Mouse (Mus musculus) CH12.LX (cell line): ENCODE results near the gene Tubb1. TPM values are rescaled to one million over a fixed set of nuclear protein-coding genes. Genes with fewer than 3 reads are reported as not detected.

Experiments
- DNase-seq: peaks from one replicate; pipeline ENCODE4 v3.0.0-alpha.2; 2013; ENCODE audit errors: extremely low read depth
- H3K27ac ChIP-seq: 2 replicates; pipeline ENCODE4 v1.5.1; 2012; ENCODE audit warnings: low read depth, mild to moderate bottlenecking, control low read depth, moderate library complexity; ENCODE audit not compliant: insufficient read depth
- H3K27me3 ChIP-seq: replicated peaks from 2 replicates; pipeline ENCODE3; 2012; ENCODE audit warnings: inconsistent platforms
- H3K36me3 ChIP-seq, 2 experiments: replicated peaks in 1 of 2; 2 replicates each; pipeline versions ENCODE3 to v1.6.1; 2012; ENCODE audit warnings: inconsistent platforms in 1 of 2, low read length in 1 of 2, mild to moderate bottlenecking in 1 of 2, mixed read lengths in 1 of 2, moderate library complexity in 1 of 2; ENCODE audit not compliant: control insufficient read depth in 1 of 2, insufficient read depth in 1 of 2
- H3K4me1 ChIP-seq, 2 experiments: 2 replicates each; pipeline ENCODE4 v1.6.1; 2012; ENCODE audit warnings: inconsistent platforms in 1 of 2, moderate library complexity in 1 of 2; ENCODE audit not compliant: insufficient read depth in 2 of 2, control insufficient read depth in 1 of 2
- H3K4me2 ChIP-seq: 2 replicates; pipeline ENCODE4 v1.6.1; 2012; ENCODE audit warnings: low read depth, mild to moderate bottlenecking, control low read depth; ENCODE audit not compliant: poor library complexity, insufficient read depth, severe bottlenecking
- H3K4me3 ChIP-seq, 3 experiments: fragments of 150-350 bp in 1 of 3; sonication (generic) in 1 of 3; replicated peaks in 1 of 3; 2 replicates each; pipeline versions ENCODE3 to v1.5.1; 2011 to 2012; ENCODE audit warnings: low read depth in 2 of 3, low read length in 2 of 3, mild to moderate bottlenecking in 2 of 3, moderate library complexity in 2 of 3, control low read depth in 1 of 3, improper control_type of control experiment in 1 of 3, inconsistent platforms in 1 of 3, mixed read lengths in 1 of 3; ENCODE audit not compliant: poor library complexity in 1 of 3
- H3K79me2 ChIP-seq: replicated peaks from 2 replicates; pipeline ENCODE4 v1.6.1; 2012; ENCODE audit warnings: mild to moderate bottlenecking, moderate library complexity; ENCODE audit not compliant: control insufficient read depth, poor library complexity, insufficient read depth, severe bottlenecking; ENCODE audit errors: extremely low read depth
- H3K9ac ChIP-seq: 2 replicates; pipeline ENCODE4 v1.6.1; 2012; ENCODE audit warnings: low read depth, mild to moderate bottlenecking, control low read depth, moderate library complexity; ENCODE audit not compliant: insufficient read depth
- H3K9me3 ChIP-seq: replicated peaks from 2 replicates; pipeline ENCODE3; 2012; ENCODE audit warnings: low read length, inconsistent platforms, mixed read lengths
- CHD1 ChIP-seq: IDR thresholded peaks from 2 replicates; pipeline ENCODE4 v1.6.1; 2012; ENCODE audit warnings: low read depth, low read length, improper control_type of control experiment, inconsistent platforms
- CTCF ChIP-seq, 2 experiments: IDR thresholded peaks in 1 of 2; conservative IDR thresholded peaks in 1 of 2; 2 replicates each; pipeline ENCODE4 v1.5.1; 2011 to 2012; ENCODE audit warnings: low read depth in 2 of 2, low read length in 2 of 2, improper control_type of control experiment in 1 of 2, inconsistent platforms in 1 of 2, mild to moderate bottlenecking in 1 of 2, moderate library complexity in 1 of 2
- HCFC1 ChIP-seq: IDR thresholded peaks from 2 replicates; pipeline ENCODE4 v1.6.1; 2012; ENCODE audit warnings: low read depth, mild to moderate bottlenecking, inconsistent platforms, low read length, improper control_type of control experiment
- JUN ChIP-seq: IDR thresholded peaks from 2 replicates; pipeline ENCODE4 v1.6.1; 2011; ENCODE audit warnings: low read depth, mild to moderate bottlenecking, low read length, improper control_type of control experiment, moderate library complexity; ENCODE audit not compliant: insufficient read depth
- JUND ChIP-seq: conservative IDR thresholded peaks from 2 replicates; pipeline ENCODE4 v1.6.1; 2011; ENCODE audit warnings: low read depth, low read length, improper control_type of control experiment
- MEF2A ChIP-seq: IDR thresholded peaks from 2 replicates; pipeline ENCODE4 v1.6.1; 2014; ENCODE audit warnings: low read depth, mild to moderate bottlenecking, inconsistent platforms, low read length, improper control_type of control experiment, borderline replicate concordance
- MYC ChIP-seq: IDR thresholded peaks from 2 replicates; pipeline ENCODE4 v1.6.1; 2011; ENCODE audit warnings: low read depth, mild to moderate bottlenecking, improper control_type of control experiment, low read length
- NRF1 ChIP-seq: IDR thresholded peaks from 2 replicates; pipeline ENCODE4 v1.6.1; 2014; ENCODE audit warnings: low read depth, mild to moderate bottlenecking, inconsistent platforms, low read length, improper control_type of control experiment, moderate library complexity
- PAX5 ChIP-seq: IDR thresholded peaks from 2 replicates; pipeline ENCODE4 v1.6.1; 2012; ENCODE audit warnings: low read length, inconsistent platforms, mixed read lengths
- POLR2A ChIP-seq: IDR thresholded peaks from 2 replicates; pipeline ENCODE4 v1.6.1; 2011; ENCODE audit warnings: low read depth, mild to moderate bottlenecking, improper control_type of control experiment, low read length
- SMC3 ChIP-seq: IDR thresholded peaks from 2 replicates; pipeline ENCODE4 v1.6.1; 2011; ENCODE audit warnings: low read depth, low read length, improper control_type of control experiment
- TCF12 ChIP-seq: IDR thresholded peaks from 2 replicates; pipeline ENCODE4 v1.6.1; 2014; ENCODE audit warnings: low read depth, mild to moderate bottlenecking, inconsistent platforms, low read length, improper control_type of control experiment
- UBTF ChIP-seq: IDR thresholded peaks from 2 replicates; pipeline ENCODE4 v1.6.1; 2012; ENCODE audit warnings: low read depth, mild to moderate bottlenecking, inconsistent platforms, low read length, improper control_type of control experiment, moderate library complexity
- USF1 ChIP-seq: IDR thresholded peaks from 2 replicates; pipeline ENCODE4 v1.6.1; 2014; ENCODE audit warnings: low read depth, mild to moderate bottlenecking, inconsistent platforms, low read length, improper control_type of control experiment
- ZC3H11A ChIP-seq: IDR thresholded peaks from 2 replicates; pipeline ENCODE4 v1.6.1; 2012; ENCODE audit warnings: low read depth, mild to moderate bottlenecking, inconsistent platforms, low read length, improper control_type of control experiment
- ZKSCAN1 ChIP-seq: IDR thresholded peaks from 2 replicates; pipeline ENCODE4 v1.6.1; 2012; ENCODE audit warnings: low read depth, inconsistent platforms, low read length, improper control_type of control experiment, borderline replicate concordance
- ZMIZ1 ChIP-seq: IDR thresholded peaks from 2 replicates; pipeline ENCODE4 v1.6.1; 2012; ENCODE audit warnings: low read depth, mild to moderate bottlenecking, inconsistent platforms, low read length, improper control_type of control experiment
- ZNF384 ChIP-seq: IDR thresholded peaks from 2 replicates; pipeline ENCODE4 v1.6.1; 2012; ENCODE audit warnings: low read depth, low read length, improper control_type of control experiment, inconsistent platforms
- dilution Hi-C: fragments of 300-500 bp; cut with MboI; formaldehyde crosslinking; loops from 2 replicates; pipeline ENCODE4 v1.14.3; 2020; ENCODE audit warnings: low sequenced_read_pairs; ENCODE audit not compliant: extremely low pct_unique_long_range_greater_than_20kb, extremely low pct_ligation_motif_present
- in situ Hi-C: fragments of 300-500 bp; cut with MboI; formaldehyde crosslinking; loops from 3 replicates; pipeline ENCODE4 v1.14.3; 2019; ENCODE audit warnings: low sequenced_read_pairs, low pct_ligation_motif_present, low pct_unique_long_range_greater_than_20kb, mixed read lengths
- polyA plus RNA-seq: library from polyadenylated mRNA; unstranded; fragments of >175 nt; gene quantifications from 2 replicates; pipeline ENCODE4 v1.2.1, GENCODE M21; 2012; ENCODE audit warnings: low read depth; ENCODE audit not compliant: insufficient read length
- total RNA-seq, 2 experiments: library from RNA; depleted of rRNA; stranded (reverse); fragments of 300-350 nt in 1 of 2; fragments of >200 nt in 1 of 2; gene quantifications; 2 replicates each; pipeline ENCODE4 v1.2.3; 2012 to 2014

Gene Tubb1
- total and polyA plus RNA-seq, 3 experiments = not detected

DNA sequence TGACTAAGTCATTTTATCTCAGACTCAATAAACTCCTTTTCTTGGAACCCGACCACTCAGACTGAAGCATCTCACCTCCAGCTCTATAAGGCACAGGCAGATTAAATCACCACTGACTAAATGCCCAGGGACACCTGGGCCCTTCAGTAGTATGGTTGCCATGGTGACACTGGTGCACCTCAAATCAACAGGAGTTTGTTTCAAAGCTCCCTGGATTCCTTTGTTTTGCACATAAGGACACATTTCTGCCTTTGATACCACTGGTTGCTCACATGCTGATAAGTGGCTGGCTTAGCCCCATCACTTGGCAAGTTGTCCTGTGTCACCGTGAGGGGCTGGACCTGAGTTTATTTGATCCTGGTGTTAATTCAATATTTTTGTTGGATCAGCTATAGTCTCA lies 8.9 kb downstream of the Tubb1 start:
- DNase-seq = no peak
- Histone ChIP-seq H3K4me2 (no peak overlapping the region), H3K27me3 (no peaks in the 10 kb centered on the region), H3K9me3 (no peaks in the 10 kb centered on the region), H3K4me1 (peaks cover 0 to 11% of the 10 kb centered on the region in 2 experiments; a peak in 2 of 4 replicates), H3K36me3 (peaks cover 23 to 33% of the 10 kb centered on the region in 2 experiments), H3K9ac (no peak overlapping the region), H3K79me2 (peaks cover 17% of the 10 kb centered on the region), H3K4me3 (no peak overlapping the region), H3K27ac (no peak overlapping the region)
- in situ Hi-C loops (loop anchor here (10.0 kb wide), 1 partner anchor 145 kb away; no protein-coding TSS in a partner anchor), dilution Hi-C loops (no loop called here)
- no peak for TF ChIP-seq ZMIZ1
- no peak for TF ChIP-seq USF1
- TF ChIP-seq SMC3 = no peak
- no peak for TF ChIP-seq HCFC1
- TF ChIP-seq JUND = no peak
- TF ChIP-seq ZNF384 = no peak
- TF ChIP-seq CHD1 = no peak
- TF ChIP-seq UBTF = no peak
- no peak for TF ChIP-seq MYC
- TF ChIP-seq TCF12 = no peak
- TF ChIP-seq NRF1 = no peak
- TF ChIP-seq MEF2A = no peak
- no peak for TF ChIP-seq PAX5
- TF ChIP-seq POLR2A = no peak
- no peak for TF ChIP-seq JUN
- no peak for TF ChIP-seq CTCF (conservative IDR thresholded peaks at IDR 0.05 in 1 of 2, IDR thresholded peaks at IDR 0.05 in 1 of 2; ENCODE audit: low read depth in 2 of 2, low read length in 2 of 2)
- no peak for TF ChIP-seq ZC3H11A

GRCm38 (mm10) chr2:174463370-174463769 lies 12.9 kb downstream of the Tubb1 start:
- no peak overlapping the region for H3K27ac ChIP-seq
- peak overlapping the region; percentile 81 for H3K9ac ChIP-seq
- no peaks in the 10 kb centered on the region for H3K9me3 ChIP-seq
- peaks cover 0 to 14% of the 10 kb centered on the region in 2 experiments; a peak in 2 of 4 replicates for H3K4me1 ChIP-seq
- dilution Hi-C loops = no loop called here
- in situ Hi-C loops = no loop called here
- TF ChIP-seq ZKSCAN1 (no peak), MYC (0 out of 2 replicates have a peak, but pooled peaks have one; percentile 3), NRF1 (peak; percentile 40; the same call in 1 of the 2 replicates)
- TF ChIP-seq, all 38 proteins: peak for 2
- no peak for DNase-seq
- no peaks in the 10 kb centered on the region for H3K27me3 ChIP-seq
- H3K4me2 ChIP-seq = peak overlapping the region; percentile 39
- peaks cover 17% of the 10 kb centered on the region for H3K79me2 ChIP-seq
- H3K4me3 ChIP-seq = peak overlapping the region; percentile 82 to 98 (median 94)
- peaks cover 47 to 71% of the 10 kb centered on the region in 2 experiments for H3K36me3 ChIP-seq
